Mouse (Mus musculus) heart, adult 2 months (tissue): Measurements from ENCODE around the gene Mthfs.
"Not testable (repeated sequence)": the region's sequence is repeated elsewhere in the genome, so short reads cannot be mapped to it uniquely, and the experiment has no call there.

Experiments used
- EP300 ChIP-seq: fragments of 200-500 bp; IDR thresholded peaks from 2 replicates; pipeline ENCODE4 v1.6.1; 2011; ENCODE audit warnings: low read depth, low read length, control low read depth; ENCODE audit not compliant: insufficient read depth
- POLR2A ChIP-seq: fragments of 200-500 bp; IDR thresholded peaks from 2 replicates; pipeline ENCODE4 v1.6.1; 2011; ENCODE audit warnings: mild to moderate bottlenecking, low read depth, low read length, control low read depth; ENCODE audit not compliant: insufficient read depth

- not testable (repeated sequence) for TF ChIP-seq POLR2A, EP300
Observed at GRCm38 (mm10) chr9:89230897-89231497, 20.5 kb downstream of the Mthfs start.
